Mouse (Mus musculus) midbrain, embryonic 11.5 days (tissue): ENCODE measurements around the gene Gadd45b. TPM values are rescaled to one million over a fixed set of nuclear protein-coding genes. Genes with fewer than 3 reads are reported as not detected.
A peak's percentile ranks its signal among the peaks of the same experiment; 100 is the strongest.

ENCODE experiments used
- ATAC-seq: fragments of 200-750 bp; cut with Nextera tagmentation; 2 replicates; pipeline ENCODE4 v1.8.0; 2017; ENCODE audit warnings: moderate TSS enrichment, moderate library complexity; ENCODE audit not compliant: low FRiP score
- DNase-seq: peaks from one replicate; pipeline ENCODE4 v3.0.0; 2015; ENCODE audit warnings: low spot score; ENCODE audit errors: missing footprints
- H3K27ac ChIP-seq: fragments of 300-500 bp; sonication (generic); 2 replicates; pipeline ENCODE4 v1.5.1; 2014; ENCODE audit warnings: low read depth, low read length
- H3K27me3 ChIP-seq: fragments of 300-500 bp; sonication (generic); 2 replicates; pipeline ENCODE4 v1.6.1; 2014; ENCODE audit warnings: mild to moderate bottlenecking, low read length, moderate library complexity, mixed read lengths; ENCODE audit not compliant: control insufficient read depth, insufficient read depth
- H3K36me3 ChIP-seq: fragments of 300-500 bp; sonication (generic); 2 replicates; pipeline ENCODE4 v1.6.1; 2014; ENCODE audit warnings: mild to moderate bottlenecking, low read length, moderate library complexity, mixed read lengths; ENCODE audit not compliant: control insufficient read depth, insufficient read depth
- H3K4me1 ChIP-seq: fragments of 300-500 bp; sonication (generic); 2 replicates; pipeline ENCODE4 v1.6.1; 2014; ENCODE audit warnings: low read length; ENCODE audit not compliant: control insufficient read depth, insufficient read depth
- H3K4me2 ChIP-seq: fragments of 300-500 bp; sonication (generic); 2 replicates; pipeline ENCODE4 v1.6.1; 2014; ENCODE audit warnings: mild to moderate bottlenecking, moderate library complexity
- H3K4me3 ChIP-seq: fragments of 300-500 bp; sonication (generic); 2 replicates; pipeline ENCODE4 v1.5.1; 2014; ENCODE audit warnings: low read depth, low read length
- H3K9ac ChIP-seq: fragments of 300-500 bp; sonication (generic); 2 replicates; pipeline ENCODE4 v1.6.1; 2014; ENCODE audit warnings: low read length
- H3K9me3 ChIP-seq: fragments of 300-500 bp; sonication (generic); 2 replicates; pipeline ENCODE4 v1.6.1; 2016; ENCODE audit warnings: low read length; ENCODE audit not compliant: control insufficient read depth
- WGBS: fragments of 180-500 bp; shearing (Covaris S2); extraction: QIAGEN DNeasy Blood & Tissue Kit; methylation state at CpG from one replicate; pipeline ENCODE4 v1.1.7; 2014; 5-methylcytosine and 5-hydroxymethylcytosine counted together
- polyA plus RNA-seq: library from polyadenylated mRNA; unstranded; fragments of >200 nt; fragmentation: Nextera tagmentation; extraction: Ambion mirVana; gene quantifications from 2 replicates; pipeline ENCODE4 v1.2.1, GENCODE M21; 2014

Gene Gadd45b
- polyA plus RNA-seq, 1 experiment from 2014 or later, result 10.1 TPM

- no peaks in the 10 kb centered on the region for H3K9me3 ChIP-seq
- 0 out of 2 replicates have a peak overlapping the region, but pooled peaks have one; percentile 20 for H3K9ac ChIP-seq
- ATAC-seq (no peak), DNase-seq (peak; percentile 93)
- peak overlapping the region; percentile 25 for H3K4me2 ChIP-seq
- no peaks in the 10 kb centered on the region for H3K36me3 ChIP-seq
- under 1% methylated on average over 20 of the region's 20 CpGs for WGBS
- peaks cover 68% of the 10 kb centered on the region for H3K27me3 ChIP-seq
- H3K4me3 ChIP-seq, result peak overlapping the region; percentile 0; the same call in 1 of the 2 replicates
- H3K4me1 ChIP-seq, result peaks cover 57% of the 10 kb centered on the region
- no peak overlapping the region for H3K27ac ChIP-seq
Measured at GRCm38 (mm10) chr10:80932206-80932605, 2.3 kb downstream of the Gadd45b start.

- ATAC-seq, result no peak
- Histone ChIP-seq H3K4me2 (peak overlapping the region; percentile 25; the same call in 1 of the 2 replicates), H3K9ac (no peak overlapping the region), H3K27me3 (peaks cover 75% of the 10 kb centered on the region), H3K4me3 (peak overlapping the region; percentile 0; the same call in 1 of the 2 replicates), H3K4me1 (peaks cover 57% of the 10 kb centered on the region), H3K9me3 (no peaks in the 10 kb centered on the region), H3K36me3 (no peaks in the 10 kb centered on the region), H3K27ac (no peak overlapping the region)
- WGBS, result 2% methylated on average over 17 of the region's 17 CpGs
- peak; percentile 87 for DNase-seq
Measured at GRCm38 (mm10) chr10:80932700-80933420, 3.0 kb downstream of the Gadd45b start.

- Histone ChIP-seq H3K4me1 (peaks cover 57% of the 10 kb centered on the region), H3K9ac (no peak overlapping the region), H3K27ac (no peak overlapping the region), H3K27me3 (peaks cover 81% of the 10 kb centered on the region), H3K4me3 (no peak overlapping the region), H3K9me3 (no peaks in the 10 kb centered on the region), H3K36me3 (no peaks in the 10 kb centered on the region), H3K4me2 (peak overlapping the region; percentile 27)
- DNase-seq, result peak; percentile 91
- WGBS, result 2% methylated on average over 21 of the region's 21 CpGs
- no peak for ATAC-seq
Measured at GRCm38 (mm10) chr10:80933421-80933979, 3.6 kb downstream of the Gadd45b start.

- no peak overlapping the region for H3K27ac ChIP-seq
- no peaks in the 10 kb centered on the region for H3K9me3 ChIP-seq
- ATAC-seq, result no peak
- WGBS, result 33% methylated on average over 14 of the region's 14 CpGs
- H3K4me1 ChIP-seq, result peaks cover 51% of the 10 kb centered on the region
- H3K36me3 ChIP-seq, result no peaks in the 10 kb centered on the region
- peak; percentile 84 for DNase-seq
- no peak overlapping the region for H3K9ac ChIP-seq
- no peak overlapping the region for H3K4me2 ChIP-seq
- H3K4me3 ChIP-seq, result no peak overlapping the region
- peaks cover 86% of the 10 kb centered on the region for H3K27me3 ChIP-seq
Measured at GRCm38 (mm10) chr10:80934136-80934985, 4.5 kb downstream of the Gadd45b start.

GRCm38 (mm10) chr10:80935241-80935640, 5.4 kb downstream of the Gadd45b start:
- Histone ChIP-seq H3K27ac (no peak overlapping the region), H3K4me2 (no peak overlapping the region), H3K4me1 (peaks cover 52% of the 10 kb centered on the region), H3K27me3 (peaks cover 86% of the 10 kb centered on the region), H3K4me3 (no peak overlapping the region), H3K9ac (no peak overlapping the region), H3K36me3 (no peaks in the 10 kb centered on the region), H3K9me3 (no peaks in the 10 kb centered on the region)
- ATAC-seq, result no peak
- 14% methylated on average over 3 of the region's 3 CpGs for WGBS
- peak; percentile 82 for DNase-seq

GRCm38 (mm10) chr10:80935698-80936097, 5.8 kb downstream of the Gadd45b start:
- peaks cover 49% of the 10 kb centered on the region for H3K4me1 ChIP-seq
- no peaks in the 10 kb centered on the region for H3K36me3 ChIP-seq
- peak overlapping the region; percentile 43; the same call in 1 of the 2 replicates for H3K4me2 ChIP-seq
- WGBS, result 5% methylated on average over 17 of the region's 17 CpGs
- no peaks in the 10 kb centered on the region for H3K9me3 ChIP-seq
- H3K27me3 ChIP-seq, result peaks cover 84% of the 10 kb centered on the region
- H3K9ac ChIP-seq, result no peak overlapping the region
- no peak overlapping the region for H3K4me3 ChIP-seq
- peak; percentile 89 for DNase-seq
- ATAC-seq, result no peak
- H3K27ac ChIP-seq, result no peak overlapping the region

- Histone ChIP-seq H3K27me3 (peaks cover 78% of the 10 kb centered on the region), H3K9me3 (no peaks in the 10 kb centered on the region), H3K4me2 (peak overlapping the region; percentile 43), H3K9ac (peak overlapping the region; percentile 40; the same call in 1 of the 2 replicates), H3K27ac (no peak overlapping the region), H3K4me3 (peak overlapping the region; percentile 19), H3K4me1 (peaks cover 43% of the 10 kb centered on the region), H3K36me3 (no peaks in the 10 kb centered on the region)
- 2% methylated on average over 36 of the region's 37 CpGs for whole genome bisulfite sequencing
- DNase-seq, result peak; percentile 90
- peak; percentile 43; the same call in 1 of the 2 replicates for ATAC-seq
Measured at GRCm38 (mm10) chr10:80936135-80936809, 6.4 kb downstream of the Gadd45b start.

GRCm38 (mm10) chr10:80936810-80937164, 6.9 kb downstream of the Gadd45b start:
- 13% methylated on average over 6 of the region's 6 CpGs for WGBS
- Histone ChIP-seq H3K36me3 (no peaks in the 10 kb centered on the region), H3K9me3 (no peaks in the 10 kb centered on the region), H3K4me3 (peak overlapping the region; percentile 19), H3K4me1 (peaks cover 38% of the 10 kb centered on the region), H3K27ac (no peak overlapping the region), H3K4me2 (peak overlapping the region; percentile 43; the same call in 1 of the 2 replicates), H3K27me3 (peaks cover 73% of the 10 kb centered on the region), H3K9ac (no peak overlapping the region)
- ATAC-seq (no peak), DNase-seq (peak; percentile 89)
